Mouse (Mus musculus) ES-Bruce4 (cell line): ENCODE results near the gene Arhgap23.

Experiments
- CTCF ChIP-seq: IDR thresholded peaks from one replicate; pipeline ENCODE4 v1.8.1; 2011; ENCODE audit warnings: low read depth, low read length
- POLR2A ChIP-seq: IDR thresholded peaks from one replicate; pipeline ENCODE4 v1.8.1; 2011; ENCODE audit warnings: low read length; ENCODE audit not compliant: insufficient read depth

- TF ChIP-seq CTCF, result no peak
- TF ChIP-seq POLR2A, result no peak
These were observed 14.3 kb upstream of the Arhgap23 start for GRCm38 (mm10) chr11:97401082-97401481.
